Mouse (Mus musculus): ENCODE data around the gene Golga2. TPM values are rescaled to one million over a fixed set of nuclear protein-coding genes. Genes with fewer than 3 reads are reported as not detected.

The Golga2 gene
- polyA plus RNA-seq, 1 experiment from 2014 or later = 22.0 TPM

Small RNAs within 50 kb of the gene (microRNA-seq; reads per million reads assigned to microRNA genes)
- gene Gm23363 (not detected), gene Mir199b (316 reads per million, percentile 64 among the genes with 10 or more reads in this experiment)

Other genes with a start within 250 kb of the Golga2 start
- gene Fam78a, start 202.5 kb upstream of the Golga2 start, polyA plus RNA-seq (2016; fragmentation: Nextera tagmentation; extraction: Ambion mirVana) = 37.7 and 60.1 TPM in 2 replicates
- gene Plpp7, start 191.9 kb upstream of the Golga2 start, polyA plus RNA-seq (2016; fragmentation: Nextera tagmentation; extraction: Ambion mirVana) = 10.9 and 12.9 TPM in 2 replicates
- 44.1 and 54.6 TPM in 2 replicates for gene Prrc2b, start 136.3 kb upstream of the Golga2 start, polyA plus RNA-seq (2016; fragmentation: Nextera tagmentation; extraction: Ambion mirVana)
- 18.8 and 24.2 TPM in 2 replicates for gene Pomt1, start 50.8 kb upstream of the Golga2 start, polyA plus RNA-seq (2016; fragmentation: Nextera tagmentation; extraction: Ambion mirVana)
- gene Uck1, start 27.2 kb upstream of the Golga2 start, polyA plus RNA-seq (2016; fragmentation: Nextera tagmentation; extraction: Ambion mirVana) = 63.1 and 65.8 TPM in 2 replicates
- gene Swi5, start 691 bp downstream of the Golga2 start, polyA plus RNA-seq (2016; fragmentation: Nextera tagmentation; extraction: Ambion mirVana) = 318 and 348 TPM in 2 replicates
- 41.0 and 48.0 TPM in 2 replicates for gene Ciz1, start 64.9 kb downstream of the Golga2 start, polyA plus RNA-seq (2016; fragmentation: Nextera tagmentation; extraction: Ambion mirVana)
- 4.3 and 9.4 TPM in 2 replicates for gene Dnm1, start 66.0 kb downstream of the Golga2 start, polyA plus RNA-seq (2016; fragmentation: Nextera tagmentation; extraction: Ambion mirVana)
- 41.2 and 50.5 TPM in 2 replicates for gene 1110008P14Rik, start 94.6 kb downstream of the Golga2 start, polyA plus RNA-seq (2016; fragmentation: Nextera tagmentation; extraction: Ambion mirVana)
- not detected in 2 replicates for gene Lcn2, start 100.9 kb downstream of the Golga2 start, polyA plus RNA-seq (2016; fragmentation: Nextera tagmentation; extraction: Ambion mirVana)
- 34.4 and 46.6 TPM in 2 replicates for gene Ptges2, start 108.5 kb downstream of the Golga2 start, polyA plus RNA-seq (2016; fragmentation: Nextera tagmentation; extraction: Ambion mirVana)
- 5.4 and 5.5 TPM in 2 replicates for gene Naif1, start 163.1 kb downstream of the Golga2 start, polyA plus RNA-seq (2016; fragmentation: Nextera tagmentation; extraction: Ambion mirVana)
- gene Slc25a25, start 164.1 kb downstream of the Golga2 start, polyA plus RNA-seq (2016; fragmentation: Nextera tagmentation; extraction: Ambion mirVana) = 17.0 and 17.3 TPM in 2 replicates
- 5.9 and 8.3 TPM in 2 replicates for gene Fam102a, start 247.9 kb downstream of the Golga2 start, polyA plus RNA-seq (2016; fragmentation: Nextera tagmentation; extraction: Ambion mirVana)

Data from heart, embryonic 10.5 days (tissue).